Mouse (Mus musculus) heart, adult 2 months (tissue): ENCODE measurements around the gene Musk. TPM values are rescaled to one million over a fixed set of nuclear protein-coding genes. Genes with fewer than 3 reads are reported as not detected.

Experiments
- DNase-seq, 2 experiments: peaks; one replicate each; pipeline ENCODE4 v3.0.0; 2021
- H3K27ac ChIP-seq: fragments of 200-600 bp; 2 replicates; pipeline ENCODE4 v1.8.1; 2022
- H3K27me3 ChIP-seq: fragments of 200-500 bp; 2 replicates; pipeline ENCODE4 v1.6.1; 2012; ENCODE audit warnings: mild to moderate bottlenecking, low read length, inconsistent platforms, mixed read lengths; ENCODE audit not compliant: control insufficient read depth, insufficient read depth
- H3K36me3 ChIP-seq: fragments of 200-500 bp; 2 replicates; pipeline ENCODE4 v1.6.1; 2012; ENCODE audit warnings: low read length, inconsistent platforms; ENCODE audit not compliant: control insufficient read depth, insufficient read depth
- H3K4me1 ChIP-seq: fragments of 200-500 bp; 2 replicates; pipeline ENCODE4 v1.6.1; 2011; ENCODE audit warnings: low read length; ENCODE audit not compliant: control insufficient read depth, insufficient read depth
- H3K4me3 ChIP-seq: fragments of 200-600 bp; 2 replicates; pipeline ENCODE4 v1.8.1; 2022
- H3K79me2 ChIP-seq: fragments of 200-500 bp; replicated peaks from 2 replicates; pipeline ENCODE4 v1.6.1; 2012; ENCODE audit warnings: mild to moderate bottlenecking, inconsistent platforms, low read length, moderate library complexity, mixed read lengths; ENCODE audit not compliant: control insufficient read depth, insufficient read depth
- H3K9ac ChIP-seq: fragments of 200-500 bp; 2 replicates; pipeline ENCODE4 v1.6.1; 2012; ENCODE audit warnings: low read depth, mild to moderate bottlenecking, control low read depth, inconsistent platforms, low read length, mixed read lengths
- CTCF ChIP-seq: fragments of 200-600 bp; IDR thresholded peaks from 2 replicates; pipeline ENCODE4 v1.8.1; 2022; ENCODE audit warnings: antibody characterized with exemption, mild to moderate bottlenecking, moderate library complexity
- EP300 ChIP-seq: fragments of 200-500 bp; IDR thresholded peaks from 2 replicates; pipeline ENCODE4 v1.6.1; 2011; ENCODE audit warnings: low read depth, low read length, control low read depth; ENCODE audit not compliant: insufficient read depth
- POLR2A ChIP-seq: fragments of 200-500 bp; IDR thresholded peaks from 2 replicates; pipeline ENCODE4 v1.6.1; 2011; ENCODE audit warnings: mild to moderate bottlenecking, low read depth, low read length, control low read depth; ENCODE audit not compliant: insufficient read depth
- whole genome bisulfite sequencing: fragments of 180-500 bp; shearing (Covaris S2); methylation state at CpG from one replicate; pipeline ENCODE4 v1.1.7; 2018; 5-methylcytosine and 5-hydroxymethylcytosine counted together
- intact Hi-C: fragments of 180-260 bp; cut with DNase I; formaldehyde crosslinking; loops from one replicate; pipeline ENCODE4 v1.15.1; 2025
- polyA plus RNA-seq: library from polyadenylated mRNA; depleted of rRNA; stranded (reverse); fragments of >200 nt; gene quantifications from 2 replicates; pipeline ENCODE4 v1.2.3, GENCODE M21; 2012
- total RNA-seq, 2 experiments: library from RNA; stranded (reverse); gene quantifications; 2 replicates each; pipeline ENCODE4 v1.2.3; 2021

The Musk gene
- total and polyA plus RNA-seq, 3 experiments = 0.14 to 0.81 (median 0.59) TPM

GRCm38 (mm10) chr4:58303862-58304261 lies 18.1 kb downstream of the Musk start:
- H3K9ac ChIP-seq = no peak overlapping the region
- TF ChIP-seq POLR2A = no peak
- no peak for TF ChIP-seq EP300
- no peak for TF ChIP-seq CTCF
- no peaks in the 10 kb centered on the region for H3K36me3 ChIP-seq
- peaks cover 1% of the 10 kb centered on the region for H3K4me1 ChIP-seq
- H3K27me3 ChIP-seq = peaks cover 2% of the 10 kb centered on the region; the same call in 1 of the 2 replicates
- 72% methylated on average over 5 of the region's 5 CpGs for WGBS
- H3K79me2 ChIP-seq = no peaks in the 10 kb centered on the region
- intact Hi-C loops = no loop called here
- no peak overlapping the region for H3K27ac ChIP-seq
- H3K4me3 ChIP-seq = no peak overlapping the region
- no peak for DNase-seq

GRCm38 (mm10) chr4:58304564-58304963 lies 18.8 kb downstream of the Musk start:
- peaks cover 1% of the 10 kb centered on the region for H3K4me1 ChIP-seq
- H3K27me3 ChIP-seq = peaks cover 2% of the 10 kb centered on the region; the same call in 1 of the 2 replicates
- no peaks in the 10 kb centered on the region for H3K79me2 ChIP-seq
- no peak for DNase-seq
- H3K4me3 ChIP-seq = no peak overlapping the region
- H3K9ac ChIP-seq = no peak overlapping the region
- 25% methylated on average over 7 of the region's 7 CpGs for WGBS
- H3K36me3 ChIP-seq = no peaks in the 10 kb centered on the region
- H3K27ac ChIP-seq = no peak overlapping the region
- no peak for TF ChIP-seq POLR2A
- no peak for TF ChIP-seq CTCF
- TF ChIP-seq EP300 = no peak
- intact Hi-C loops = no loop called here

- H3K4me3 ChIP-seq = no peak overlapping the region
- no peak overlapping the region for H3K9ac ChIP-seq
- no peaks in the 10 kb centered on the region for H3K36me3 ChIP-seq
- H3K27ac ChIP-seq = no peak overlapping the region
- peaks cover 1% of the 10 kb centered on the region for H3K4me1 ChIP-seq
- TF ChIP-seq EP300 (no peak), POLR2A (no peak), CTCF (no peak)
- H3K79me2 ChIP-seq = no peaks in the 10 kb centered on the region
- intact Hi-C loops = no loop called here
- no peak for DNase-seq
- WGBS = 35% methylated on average over 2 of the region's 2 CpGs
- H3K27me3 ChIP-seq = peaks cover 2% of the 10 kb centered on the region; the same call in 1 of the 2 replicates
Measured at GRCm38 (mm10) chr4:58307421-58307820, 21.7 kb downstream of the Musk start.

GRCm38 (mm10) chr4:58313344-58313743 lies 27.6 kb downstream of the Musk start:
- Histone ChIP-seq H3K27ac (no peak overlapping the region), H3K79me2 (no peaks in the 10 kb centered on the region), H3K4me3 (no peak overlapping the region), H3K27me3 (peaks cover under 1% of the 10 kb centered on the region; the same call in 1 of the 2 replicates), H3K36me3 (no peaks in the 10 kb centered on the region), H3K4me1 (no peaks in the 10 kb centered on the region; the same call in 1 of the 2 replicates), H3K9ac (no peak overlapping the region)
- intact Hi-C loops = no loop called here
- TF ChIP-seq CTCF (no peak), POLR2A (no peak), EP300 (no peak)
- DNase-seq = no peak
- WGBS = 83% methylated on average over 1 of the region's 1 CpGs

- WGBS = 71% methylated on average over 4 of the region's 4 CpGs
- intact Hi-C loops = no loop called here
- Histone ChIP-seq H3K36me3 (no peaks in the 10 kb centered on the region), H3K4me1 (no peaks in the 10 kb centered on the region), H3K27ac (no peak overlapping the region), H3K4me3 (no peak overlapping the region), H3K27me3 (no peaks in the 10 kb centered on the region), H3K79me2 (no peaks in the 10 kb centered on the region), H3K9ac (no peak overlapping the region)
- no peak for DNase-seq
- TF ChIP-seq POLR2A (no peak), EP300 (no peak), CTCF (no peak)
Measured at GRCm38 (mm10) chr4:58314942-58315508, 29.3 kb downstream of the Musk start.

GRCm38 (mm10) chr4:58317536-58317935 lies 31.8 kb downstream of the Musk start:
- H3K27me3 ChIP-seq = no peaks in the 10 kb centered on the region
- intact Hi-C loops = no loop called here
- no peaks in the 10 kb centered on the region for H3K4me1 ChIP-seq
- H3K9ac ChIP-seq = no peak overlapping the region
- no peaks in the 10 kb centered on the region for H3K36me3 ChIP-seq
- no peak overlapping the region for H3K4me3 ChIP-seq
- WGBS = 75% methylated on average over 3 of the region's 3 CpGs
- no peaks in the 10 kb centered on the region for H3K79me2 ChIP-seq
- no peak overlapping the region for H3K27ac ChIP-seq
- DNase-seq = no peak
- no peak for TF ChIP-seq POLR2A
- TF ChIP-seq EP300 = no peak
- TF ChIP-seq CTCF = no peak
